Mouse (Mus musculus) liver, adult 2 months (tissue): ENCODE measurements around the gene Tm9sf4. TPM values are rescaled to one million over a fixed set of nuclear protein-coding genes. Genes with fewer than 3 reads are reported as not detected.
A peak's percentile ranks its signal among the peaks of the same experiment; 100 is the strongest.

ENCODE experiments used
- DNase-seq: peaks from one replicate; pipeline ENCODE4 v3.0.0-alpha.2; 2011; ENCODE audit warnings: low read depth, low spot score; ENCODE audit errors: extremely low read depth
- H3K27ac ChIP-seq: fragments of 200-500 bp; replicated peaks from 2 replicates; pipeline ENCODE4 v1.5.1; 2012; ENCODE audit warnings: low read depth, mild to moderate bottlenecking, control low read depth, inconsistent platforms, low read length; ENCODE audit not compliant: insufficient read depth
- H3K27me3 ChIP-seq: fragments of 200-500 bp; 2 replicates; pipeline ENCODE4 v1.6.1; 2012; ENCODE audit warnings: mild to moderate bottlenecking, moderate library complexity, low read length, inconsistent platforms; ENCODE audit not compliant: control insufficient read depth, insufficient read depth
- H3K36me3 ChIP-seq: fragments of 200-500 bp; 2 replicates; pipeline ENCODE4 v1.6.1; 2012; ENCODE audit warnings: low read length, inconsistent platforms; ENCODE audit not compliant: control insufficient read depth, insufficient read depth
- H3K4me1 ChIP-seq: fragments of 200-500 bp; 2 replicates; pipeline ENCODE4 v1.6.1; 2011; ENCODE audit warnings: low read length; ENCODE audit not compliant: control insufficient read depth, insufficient read depth
- H3K4me3 ChIP-seq: fragments of 200-500 bp; 2 replicates; pipeline ENCODE4 v1.5.1; 2011; ENCODE audit warnings: low read depth, mild to moderate bottlenecking, control low read depth, low read length, moderate library complexity; ENCODE audit not compliant: insufficient read depth
- H3K79me2 ChIP-seq: fragments of 200-500 bp; 2 replicates; pipeline ENCODE4 v1.6.1; 2012; ENCODE audit warnings: inconsistent platforms, mild to moderate bottlenecking, low read length, moderate library complexity; ENCODE audit not compliant: control insufficient read depth, insufficient read depth
- H3K9ac ChIP-seq: fragments of 200-500 bp; 2 replicates; pipeline ENCODE4 v1.6.1; 2012; ENCODE audit warnings: low read depth, mild to moderate bottlenecking, control low read depth, inconsistent platforms, low read length
- CTCF ChIP-seq: fragments of 200-500 bp; IDR thresholded peaks from 2 replicates; pipeline ENCODE4 v1.5.1; 2011; ENCODE audit warnings: low read depth, low read length, control low read depth
- POLR2A ChIP-seq: fragments of 200-500 bp; IDR thresholded peaks from 2 replicates; pipeline ENCODE4 v1.6.1; 2011; ENCODE audit warnings: low read length, control low read depth; ENCODE audit not compliant: insufficient read depth; ENCODE audit errors: extremely low read depth
- WGBS: fragments of 180-500 bp; shearing (Covaris S2); methylation state at CpG from one replicate; pipeline ENCODE4 v1.1.7; 2018; 5-methylcytosine and 5-hydroxymethylcytosine counted together
- polyA plus RNA-seq: library from polyadenylated mRNA; depleted of rRNA; stranded (reverse); fragments of >200 nt; gene quantifications from 2 replicates; pipeline ENCODE4 v1.2.3, GENCODE M21; 2012
- total RNA-seq: library from RNA; depleted of rRNA; stranded (reverse); fragments of >200 nt; gene quantifications from 2 replicates; pipeline ENCODE4 v1.2.3, GENCODE M21; 2014

Gene Tm9sf4
- total and polyA plus RNA-seq, 2 experiments, result 28.0 to 45.5 TPM

- H3K9ac ChIP-seq, result no peak overlapping the region
- peak; percentile 23; the same call in 1 of the 2 replicates for TF ChIP-seq CTCF
- no peak for TF ChIP-seq POLR2A
- H3K4me1 ChIP-seq, result no peaks in the 10 kb centered on the region
- H3K27ac ChIP-seq, result no peak overlapping the region
- no peaks in the 10 kb centered on the region for H3K79me2 ChIP-seq
- 51% methylated on average over 7 of the region's 7 CpGs for WGBS
- no peaks in the 10 kb centered on the region for H3K36me3 ChIP-seq
- H3K27me3 ChIP-seq, result no peaks in the 10 kb centered on the region
- H3K4me3 ChIP-seq, result no peak overlapping the region
- DNase-seq, result peak; percentile 68
Measured at GRCm38 (mm10) chr2:153139158-153139557, 21.9 kb upstream of the Tm9sf4 start.

- no peak overlapping the region for H3K4me3 ChIP-seq
- no peak overlapping the region for H3K9ac ChIP-seq
- no peaks in the 10 kb centered on the region for H3K27me3 ChIP-seq
- peak; percentile 26 for DNase-seq
- H3K36me3 ChIP-seq, result no peaks in the 10 kb centered on the region
- H3K79me2 ChIP-seq, result no peaks in the 10 kb centered on the region
- TF ChIP-seq POLR2A (no peak), CTCF (no peak)
- H3K4me1 ChIP-seq, result no peaks in the 10 kb centered on the region
- WGBS, result 33% methylated on average over 9 of the region's 9 CpGs
- no peak overlapping the region for H3K27ac ChIP-seq
Measured at GRCm38 (mm10) chr2:153139996-153140613, 21.0 kb upstream of the Tm9sf4 start.

- DNase-seq, result peak; percentile 28
- Histone ChIP-seq H3K79me2 (no peaks in the 10 kb centered on the region), H3K4me1 (no peaks in the 10 kb centered on the region), H3K9ac (no peak overlapping the region), H3K36me3 (no peaks in the 10 kb centered on the region), H3K4me3 (no peak overlapping the region), H3K27ac (no peak overlapping the region), H3K27me3 (no peaks in the 10 kb centered on the region)
- WGBS, result 30% methylated on average over 10 of the region's 10 CpGs
- peak; percentile 44 for TF ChIP-seq CTCF
- no peak for TF ChIP-seq POLR2A
Measured at GRCm38 (mm10) chr2:153142620-153143199, 18.4 kb upstream of the Tm9sf4 start.

- TF ChIP-seq CTCF (no peak), POLR2A (no peak)
- no peak for DNase-seq
- H3K79me2 ChIP-seq, result no peaks in the 10 kb centered on the region
- no peak overlapping the region for H3K4me3 ChIP-seq
- H3K4me1 ChIP-seq, result no peaks in the 10 kb centered on the region
- WGBS, result 71% methylated on average over 5 of the region's 5 CpGs
- H3K9ac ChIP-seq, result no peak overlapping the region
- no peaks in the 10 kb centered on the region for H3K36me3 ChIP-seq
- no peaks in the 10 kb centered on the region for H3K27me3 ChIP-seq
- no peak overlapping the region for H3K27ac ChIP-seq
Measured at GRCm38 (mm10) chr2:153145346-153145745, 15.8 kb upstream of the Tm9sf4 start.

- TF ChIP-seq POLR2A (no peak), CTCF (no peak)
- no peaks in the 10 kb centered on the region for H3K27me3 ChIP-seq
- no peaks in the 10 kb centered on the region for H3K4me1 ChIP-seq
- no peaks in the 10 kb centered on the region for H3K79me2 ChIP-seq
- no peak overlapping the region for H3K27ac ChIP-seq
- no peak overlapping the region for H3K9ac ChIP-seq
- DNase-seq, result no peak
- no peaks in the 10 kb centered on the region for H3K36me3 ChIP-seq
- WGBS, result 87% methylated on average over 3 of the region's 3 CpGs
- H3K4me3 ChIP-seq, result no peak overlapping the region
Measured at GRCm38 (mm10) chr2:153147236-153147635, 13.9 kb upstream of the Tm9sf4 start.

GRCm38 (mm10) chr2:153147715-153148114 lies 13.4 kb upstream of the Tm9sf4 start:
- no peak overlapping the region for H3K27ac ChIP-seq
- WGBS, result 20% methylated on average over 3 of the region's 3 CpGs
- no peak overlapping the region for H3K9ac ChIP-seq
- H3K36me3 ChIP-seq, result no peaks in the 10 kb centered on the region
- H3K4me3 ChIP-seq, result no peak overlapping the region
- H3K27me3 ChIP-seq, result no peaks in the 10 kb centered on the region
- H3K4me1 ChIP-seq, result no peaks in the 10 kb centered on the region
- DNase-seq, result no peak
- no peaks in the 10 kb centered on the region for H3K79me2 ChIP-seq
- TF ChIP-seq CTCF (peak; percentile 88), POLR2A (no peak)
